Mouse (Mus musculus): ENCODE results near the gene Gm10181.

GRCm38 (mm10) chr9:25132920-25133319, 43.7 kb downstream of the Gm10181 start:
- TF ChIP-seq CTCF (IDR thresholded peaks at IDR 0.05; ENCODE audit: insufficient read depth, low read length) (no peak), POLR2A (IDR thresholded peaks at IDR 0.05; ENCODE audit: borderline replicate concordance, extremely low read depth, low read depth, low read length) (no peak)
